Mouse (Mus musculus): ENCODE data around the gene Il18bp. TPM values are rescaled to one million over a fixed set of nuclear protein-coding genes. Genes with fewer than 3 reads are reported as not detected.

The Il18bp gene
- polyA plus RNA-seq, 1 experiment from 2014 or later, result 3.4 TPM

DNA sequence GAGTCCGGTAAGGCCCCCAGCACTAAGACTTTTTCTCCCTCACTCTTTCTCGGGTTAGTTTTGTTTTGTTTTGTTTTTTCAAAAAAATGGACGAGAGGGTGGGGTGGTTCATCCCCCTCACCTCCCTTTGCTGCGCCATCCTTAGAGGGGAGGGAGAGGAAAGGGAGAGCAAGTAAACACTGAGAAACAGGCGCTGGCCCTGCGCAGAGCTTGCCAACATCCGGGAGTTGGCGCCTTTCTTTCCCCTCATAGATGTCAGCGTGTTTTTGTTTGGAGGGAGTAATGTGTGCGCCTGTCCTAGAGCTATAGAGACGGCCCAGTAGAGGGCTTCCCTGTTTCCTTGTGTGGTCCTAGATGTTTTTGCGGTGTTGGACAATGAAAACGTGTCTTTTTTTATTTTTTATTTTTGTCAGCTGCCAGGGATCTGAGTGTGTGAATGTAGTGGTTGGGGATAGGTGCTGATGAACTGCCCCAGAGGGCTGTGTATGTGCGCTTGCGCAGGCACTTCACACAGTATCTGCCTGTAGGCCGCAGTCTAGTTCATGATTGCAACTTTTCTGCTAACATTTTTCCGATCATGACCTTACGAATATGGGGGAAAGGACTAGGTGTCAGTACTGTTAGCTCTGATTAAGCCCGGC lies 47.5 kb downstream of the Il18bp start:
- Histone ChIP-seq H3K4me2 (peak overlapping the region; percentile 73), H3K9me3 (no peaks in the 10 kb centered on the region), H3K9ac (replicated peaks) (peak overlapping the region; percentile 93), H3K36me3 (peaks cover 4% of the 10 kb centered on the region; the same call in 1 of the 2 replicates), H3K4me3 (replicated peaks) (peak overlapping the region; percentile 72), H3K27ac (peak overlapping the region; percentile 100), H3K27me3 (no peaks in the 10 kb centered on the region), H3K4me1 (replicated peaks) (peaks cover 48% of the 10 kb centered on the region)
- peak; percentile 34; the same call in 1 of the 2 replicates for ATAC-seq (ENCODE audit: insufficient number of reproducible peaks, insufficient read depth, low FRiP score, low TSS enrichment, low read depth)
- WGBS, result 5% methylated on average over 19 of the region's 19 CpGs

DNA sequence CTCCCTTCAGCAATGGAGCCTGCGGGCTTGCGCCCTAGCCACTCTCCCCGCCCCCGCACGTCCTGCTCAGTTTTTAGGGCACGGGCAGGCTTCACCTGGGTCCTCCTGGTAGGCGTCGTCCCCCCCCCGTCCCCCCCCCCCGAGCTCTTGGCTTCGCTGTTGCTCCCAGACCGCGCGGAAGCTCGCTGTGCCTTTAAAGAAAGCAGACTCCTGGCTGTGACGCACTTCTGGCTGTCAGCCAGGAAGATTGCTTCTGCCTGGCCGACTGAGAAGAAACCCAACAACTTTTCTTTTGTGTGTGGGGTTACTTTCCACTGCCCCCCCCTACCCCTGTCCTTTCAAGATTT lies 48.1 kb downstream of the Il18bp start:
- H3K4me2 ChIP-seq, result peak overlapping the region; percentile 73
- ATAC-seq (ENCODE audit: insufficient number of reproducible peaks, insufficient read depth, low FRiP score, low TSS enrichment, low read depth), result peak; percentile 81
- no peaks in the 10 kb centered on the region for H3K27me3 ChIP-seq
- H3K9ac ChIP-seq (replicated peaks), result peak overlapping the region; percentile 93
- WGBS, result under 1% methylated on average over 12 of the region's 17 CpGs
- no peaks in the 10 kb centered on the region for H3K9me3 ChIP-seq
- peak overlapping the region; percentile 72 for H3K4me3 ChIP-seq (replicated peaks)
- H3K4me1 ChIP-seq (replicated peaks), result peaks cover 45% of the 10 kb centered on the region
- H3K27ac ChIP-seq, result peak overlapping the region; percentile 100
- H3K36me3 ChIP-seq, result peaks cover 4% of the 10 kb centered on the region; the same call in 1 of the 2 replicates

DNA sequence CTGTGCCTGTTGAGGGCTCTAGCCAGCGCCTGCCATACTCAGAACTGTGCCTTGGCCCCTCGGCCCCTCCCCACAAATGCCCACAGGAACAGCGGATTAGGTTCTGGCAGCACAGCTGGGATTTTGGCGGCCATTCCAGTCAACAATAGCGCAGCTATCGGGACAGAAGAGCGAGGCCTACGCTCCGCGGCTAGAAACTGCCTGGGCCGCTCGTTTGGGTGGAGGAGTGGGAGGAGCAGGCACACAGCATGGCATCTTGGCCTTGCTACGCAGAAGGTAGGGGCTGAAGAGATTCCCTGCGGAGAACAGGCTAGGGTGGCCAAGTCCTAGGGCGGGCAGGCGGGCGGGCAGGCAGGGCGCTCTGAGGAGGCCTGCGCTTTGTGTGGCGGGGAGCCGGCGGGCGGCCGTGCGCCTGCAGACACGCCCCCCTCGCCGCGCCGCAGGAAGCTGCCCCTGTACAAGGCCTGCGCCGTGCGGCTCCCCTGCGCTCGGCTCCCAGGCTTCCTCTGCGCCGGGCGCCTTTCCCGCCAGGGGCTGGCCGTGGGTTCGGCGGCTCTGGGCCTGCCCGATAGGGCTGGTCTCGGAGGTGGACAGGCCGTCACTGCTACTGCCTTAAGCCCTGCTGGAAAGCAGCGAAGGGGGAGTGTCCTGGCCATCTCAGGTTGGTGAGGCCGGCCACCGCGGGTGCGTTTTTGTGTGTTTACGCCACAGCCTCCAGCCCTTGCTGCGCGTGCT lies 48.6 kb downstream of the Il18bp start:
- ATAC-seq (ENCODE audit: insufficient number of reproducible peaks, insufficient read depth, low FRiP score, low TSS enrichment, low read depth), result peak; percentile 89
- under 1% methylated on average over 53 of the region's 53 CpGs for WGBS
- Histone ChIP-seq H3K4me2 (peak overlapping the region; percentile 73), H3K27me3 (no peaks in the 10 kb centered on the region), H3K4me3 (replicated peaks) (peak overlapping the region; percentile 72), H3K27ac (peak overlapping the region; percentile 100), H3K9ac (replicated peaks) (peak overlapping the region; percentile 93), H3K4me1 (replicated peaks) (peaks cover 40% of the 10 kb centered on the region), H3K9me3 (no peaks in the 10 kb centered on the region), H3K36me3 (peaks cover 4% of the 10 kb centered on the region; the same call in 1 of the 2 replicates)

DNA sequence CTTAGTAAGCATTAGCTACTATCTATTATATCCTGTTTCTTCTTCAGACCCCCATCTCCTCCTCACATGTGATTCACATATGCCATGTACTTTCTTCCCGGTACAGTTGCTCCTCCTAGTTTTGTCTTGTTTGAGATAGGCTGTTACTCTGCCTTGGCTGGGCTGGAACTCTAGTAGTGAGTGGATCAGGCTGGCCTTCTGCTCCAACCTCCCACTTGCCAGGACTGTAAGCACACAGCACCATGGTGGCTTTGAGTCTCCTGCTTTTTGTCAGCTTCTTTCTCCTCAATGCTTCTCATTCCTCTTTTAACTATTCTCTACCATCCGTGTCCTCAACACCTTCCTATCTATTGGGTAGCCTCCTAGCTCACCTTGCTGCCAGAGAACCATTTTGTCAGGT lies 49.7 kb downstream of the Il18bp start:
- Histone ChIP-seq H3K27ac (peak overlapping the region; percentile 100), H3K36me3 (peaks cover 4% of the 10 kb centered on the region; the same call in 1 of the 2 replicates), H3K4me3 (replicated peaks) (no peak overlapping the region), H3K9me3 (no peaks in the 10 kb centered on the region), H3K27me3 (no peaks in the 10 kb centered on the region), H3K9ac (replicated peaks) (peak overlapping the region; percentile 13; the same call in 1 of the 2 replicates), H3K4me2 (peak overlapping the region; percentile 73), H3K4me1 (replicated peaks) (peaks cover 29% of the 10 kb centered on the region)
- 62% methylated on average over 2 of the region's 2 CpGs for WGBS
- ATAC-seq (ENCODE audit: insufficient number of reproducible peaks, insufficient read depth, low FRiP score, low TSS enrichment, low read depth), result no peak

DNA sequence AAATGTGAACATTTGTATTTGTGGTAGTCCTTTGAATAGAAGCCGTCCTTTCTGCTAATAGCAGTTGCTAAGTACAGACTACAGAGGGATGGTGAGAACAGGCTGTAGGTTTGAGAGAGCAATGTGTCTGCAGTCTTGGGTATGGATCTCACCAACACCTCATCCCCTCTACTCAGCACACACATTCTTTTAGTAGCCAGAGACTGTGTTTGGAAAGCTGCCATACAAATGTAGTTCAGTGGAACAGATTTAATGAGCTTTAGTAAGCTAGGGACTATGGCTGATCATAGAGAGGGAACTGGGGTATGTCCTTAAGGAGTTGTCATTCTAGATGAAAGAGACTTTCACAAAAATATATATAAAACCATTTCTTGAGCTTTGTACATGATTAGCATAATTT lies 51.2 kb downstream of the Il18bp start:
- Histone ChIP-seq H3K9ac (replicated peaks) (no peak overlapping the region), H3K4me2 (no peak overlapping the region), H3K27me3 (no peaks in the 10 kb centered on the region), H3K36me3 (no peaks in the 10 kb centered on the region), H3K9me3 (no peaks in the 10 kb centered on the region), H3K27ac (no peak overlapping the region), H3K4me3 (replicated peaks) (no peak overlapping the region), H3K4me1 (replicated peaks) (peaks cover 15% of the 10 kb centered on the region)
- no peak for ATAC-seq (ENCODE audit: insufficient number of reproducible peaks, insufficient read depth, low FRiP score, low TSS enrichment, low read depth)
- WGBS, result 85% methylated on average over 1 of the region's 1 CpGs

DNA sequence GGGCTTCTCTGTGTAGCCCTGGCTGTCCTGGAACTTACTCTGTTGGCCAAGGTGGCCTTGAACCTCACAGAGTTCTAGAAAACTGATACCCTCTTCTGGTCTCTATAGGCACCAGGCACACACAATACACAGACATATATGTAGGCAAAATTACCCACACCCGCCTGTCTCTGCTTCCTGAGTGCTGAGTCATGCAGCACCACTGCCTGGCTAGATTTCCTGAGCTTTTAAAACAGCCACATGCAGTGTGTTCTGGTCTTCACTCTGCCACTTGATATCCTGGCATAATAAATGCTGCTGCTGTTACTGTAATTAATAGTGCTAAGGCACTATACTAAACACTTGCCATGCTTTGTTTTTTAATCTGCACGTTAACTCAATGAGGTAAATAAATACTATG lies 52.9 kb downstream of the Il18bp start:
- Histone ChIP-seq H3K4me2 (no peak overlapping the region), H3K27me3 (no peaks in the 10 kb centered on the region), H3K27ac (no peak overlapping the region), H3K4me1 (replicated peaks) (peaks cover 8% of the 10 kb centered on the region), H3K4me3 (replicated peaks) (no peak overlapping the region), H3K36me3 (no peaks in the 10 kb centered on the region), H3K9ac (replicated peaks) (no peak overlapping the region), H3K9me3 (no peaks in the 10 kb centered on the region)
- 62% methylated on average over 2 of the region's 2 CpGs for WGBS
- ATAC-seq (ENCODE audit: insufficient number of reproducible peaks, insufficient read depth, low FRiP score, low TSS enrichment, low read depth), result no peak

Other genes with a start within 250 kb of the Il18bp start
- gene Phox2a, start 200.4 kb downstream of the Il18bp start, polyA plus RNA-seq (2016; fragmentation: Nextera tagmentation; extraction: Ambion mirVana), result 0.13 TPM in 1 of 2 replicates, not detected in the other
- 58.1 and 59.2 TPM in 2 replicates for gene Inppl1, start 180.5 kb downstream of the Il18bp start, polyA plus RNA-seq (2016; fragmentation: Nextera tagmentation; extraction: Ambion mirVana)
- 0.24 TPM in 1 of 2 replicates, not detected in the other for gene Folr2, start 161.5 kb downstream of the Il18bp start, polyA plus RNA-seq (2016; fragmentation: Nextera tagmentation; extraction: Ambion mirVana)
- gene Anapc15, start 155.0 kb downstream of the Il18bp start, polyA plus RNA-seq (2016; fragmentation: Nextera tagmentation; extraction: Ambion mirVana), result 81.7 and 82.4 TPM in 2 replicates
- not detected in 2 replicates for gene Folr1, start 147.9 kb downstream of the Il18bp start, polyA plus RNA-seq (2016; fragmentation: Nextera tagmentation; extraction: Ambion mirVana)
- 141 and 147 TPM in 2 replicates for gene Lamtor1, start 112.8 kb downstream of the Il18bp start, polyA plus RNA-seq (2016; fragmentation: Nextera tagmentation; extraction: Ambion mirVana)
- gene Tomt, start 112.3 kb downstream of the Il18bp start, polyA plus RNA-seq (2016; fragmentation: Nextera tagmentation; extraction: Ambion mirVana), result 0.56 and 0.71 TPM in 2 replicates
- 8.7 and 8.8 TPM in 2 replicates for gene Lrrc51, start 84.8 kb downstream of the Il18bp start, polyA plus RNA-seq (2016; fragmentation: Nextera tagmentation; extraction: Ambion mirVana)
- 134 and 138 TPM in 2 replicates for gene Numa1, start 84.6 kb downstream of the Il18bp start, polyA plus RNA-seq (2016; fragmentation: Nextera tagmentation; extraction: Ambion mirVana)
- gene Rnf121, start 46.8 kb upstream of the Il18bp start, polyA plus RNA-seq (2016; fragmentation: Nextera tagmentation; extraction: Ambion mirVana), result 28.8 and 30.7 TPM in 2 replicates
- gene Xndc1, start 46.8 kb upstream of the Il18bp start, polyA plus RNA-seq (2016; fragmentation: Nextera tagmentation; extraction: Ambion mirVana), result 48.7 and 51.7 TPM in 2 replicates
- 2.3 and 2.9 TPM in 2 replicates for gene Xntrpc, start 47.0 kb upstream of the Il18bp start, polyA plus RNA-seq (2016; fragmentation: Nextera tagmentation; extraction: Ambion mirVana)
- gene Trpc2, start 64.4 kb upstream of the Il18bp start, polyA plus RNA-seq (2016; fragmentation: Nextera tagmentation; extraction: Ambion mirVana), result not detected in 2 replicates
- 8.0 and 8.3 TPM in 2 replicates for gene Art1, start 83.1 kb upstream of the Il18bp start, polyA plus RNA-seq (2016; fragmentation: Nextera tagmentation; extraction: Ambion mirVana)
- 5.1 and 7.2 TPM in 2 replicates for gene Art5, start 90.8 kb upstream of the Il18bp start, polyA plus RNA-seq (2016; fragmentation: Nextera tagmentation; extraction: Ambion mirVana)
- not detected in 2 replicates for gene Chrna10, start 98.1 kb upstream of the Il18bp start, polyA plus RNA-seq (2016; fragmentation: Nextera tagmentation; extraction: Ambion mirVana)
- gene Nup98, start 191.5 kb upstream of the Il18bp start, polyA plus RNA-seq (2016; fragmentation: Nextera tagmentation; extraction: Ambion mirVana), result 50.5 and 51.8 TPM in 2 replicates
- gene Pgap2, start 191.5 kb upstream of the Il18bp start, polyA plus RNA-seq (2016; fragmentation: Nextera tagmentation; extraction: Ambion mirVana), result 82.0 and 84.9 TPM in 2 replicates
- gene Rhog, start 237.4 kb upstream of the Il18bp start, polyA plus RNA-seq (2016; fragmentation: Nextera tagmentation; extraction: Ambion mirVana), result 47.8 and 50.4 TPM in 2 replicates
- gene Stim1, start 249.1 kb upstream of the Il18bp start, polyA plus RNA-seq (2016; fragmentation: Nextera tagmentation; extraction: Ambion mirVana), result 17.7 and 25.3 TPM in 2 replicates